Mouse (Mus musculus): ENCODE data around the gene Olfr573-ps1.

DNA sequence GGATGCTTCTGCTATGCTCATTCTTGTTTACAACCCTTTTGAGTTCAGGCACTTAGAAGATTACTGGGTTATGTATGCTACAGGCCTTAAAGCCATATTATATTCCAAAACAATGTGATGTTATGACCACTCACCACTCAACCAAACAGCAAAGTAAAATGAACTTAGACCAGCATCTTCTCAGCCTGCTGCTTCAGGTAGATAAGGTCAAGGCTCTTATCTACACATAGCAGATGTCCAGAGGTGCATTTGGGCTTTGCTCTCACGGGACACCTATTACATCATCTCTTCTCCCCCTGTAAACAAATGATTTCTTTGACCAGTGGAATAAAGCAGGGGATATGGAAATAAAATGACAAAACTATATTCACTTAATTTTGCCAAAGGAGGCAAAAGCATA, 16.2 kb upstream of the Olfr573-ps1 start, which contains the start of gene Olfr575:
- TF ChIP-seq POLR2A (IDR thresholded peaks at IDR 0.05; ENCODE audit: low read depth, low read length) (no peak), CTCF (IDR thresholded peaks at IDR 0.05; ENCODE audit: extremely low read depth, insufficient read depth, insufficient read length, insufficient replicate concordance) (no peak)

Data from spleen, adult 2 months (tissue).